Comparison of ENCODE assay signal across 8 mouse cellular contexts in the genomic region with DNA sequence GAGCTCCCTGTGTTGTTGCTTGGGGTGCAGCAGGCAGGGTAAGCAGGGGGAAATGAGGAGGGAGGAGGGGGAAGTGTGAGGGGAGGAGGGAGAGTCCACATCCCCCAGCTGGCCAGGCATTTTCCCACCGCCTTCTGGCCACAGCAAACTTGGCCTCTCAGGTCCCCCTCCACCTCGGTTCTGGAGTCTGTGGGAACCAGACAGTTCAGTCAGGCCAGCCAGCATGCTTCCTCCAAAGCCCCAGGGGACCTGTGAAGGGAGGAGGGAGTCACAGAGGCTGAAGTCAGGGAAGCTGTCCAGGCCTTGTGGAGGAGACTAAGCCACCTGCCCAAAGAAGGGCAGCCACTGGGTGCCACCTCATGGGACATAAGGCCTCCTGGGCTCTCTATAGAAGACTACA. TPM values are rescaled to one million over a fixed set of nuclear protein-coding genes. Genes with fewer than 3 reads are reported as not detected.
DNase-seq lines count a peak whose midpoint lies in the region; ATAC-seq lines count a peak whose summit lies in the region.
"Had no signal": no experiment of that assay in that cellular context is flagged by ENCODE, and none has a peak within 500 bp of the region (broad histone marks: within the 10 kb centered on the region; RNA-seq: fewer than 3 reads in every experiment).

No protein-coding gene starts in this region.

- WGBS in lung, embryonic 15.5 days, result 15% methylated on average over 2 of the region's 2 CpGs
- 25% methylated on average over 2 of the region's 2 CpGs for WGBS in stomach, embryonic 16.5 days

- DNase-seq in lung, postnatal 25 days (ENCODE audit: low spot score), result no peak
- peak; percentile 71 for DNase-seq in gastrocnemius, postnatal 14 days
- peak; percentile 57 to 66 for DNase-seq in heart, postnatal 36 days
- no peak for DNase-seq in spleen, postnatal 10 days (ENCODE audit: low spot score in 2 of 2)
- no peak for DNase-seq in left cerebral cortex, adult 9 months (ENCODE audit: low spot score in 2 of 2)
- DNase-seq: right cerebral cortex, postnatal 14 days had no signal

- H3K9ac ChIP-seq in lung, embryonic 15.5 days, result no peak overlapping the region
- H3K9ac ChIP-seq in stomach, embryonic 16.5 days (ENCODE audit: low read length), result 0 out of 2 replicates have a peak overlapping the region, but pooled peaks have one; percentile 12

- no peak overlapping the region for H3K4me3 ChIP-seq in lung, embryonic 15.5 days
- H3K4me3 ChIP-seq in stomach, embryonic 16.5 days (replicated peaks; ENCODE audit: low read length), result no peak overlapping the region

- peak overlapping the region; percentile 37 for H3K27ac ChIP-seq in lung, embryonic 15.5 days
- peak overlapping the region; percentile 32; the same call in 1 of the 2 replicates for H3K27ac ChIP-seq in stomach, embryonic 16.5 days (ENCODE audit: low read length)

- no peak for ATAC-seq in lung, embryonic 15.5 days (ENCODE audit: borderline replicate concordance, extremely low read depth, low FRiP score, low TSS enrichment)
- no peak for ATAC-seq in stomach, embryonic 16.5 days (ENCODE audit: insufficient read depth, low FRiP score)

- no peaks in the 10 kb centered on the region for H3K9me3 ChIP-seq in lung, embryonic 15.5 days
- H3K9me3 ChIP-seq in stomach, embryonic 16.5 days (replicated peaks; ENCODE audit: control insufficient read depth, low read length), result no peaks in the 10 kb centered on the region

- H3K36me3 ChIP-seq in lung, embryonic 15.5 days, result no peaks in the 10 kb centered on the region
- H3K36me3 ChIP-seq in stomach, embryonic 16.5 days (ENCODE audit: control insufficient read depth, insufficient read depth, low read length), result no peaks in the 10 kb centered on the region

- H3K27me3 ChIP-seq in lung, embryonic 15.5 days, result peaks cover 9% of the 10 kb centered on the region; the same call in 1 of the 2 replicates
- H3K27me3 ChIP-seq in stomach, embryonic 16.5 days (ENCODE audit: control insufficient read depth, insufficient read depth, low read length), result no peaks in the 10 kb centered on the region

- H3K4me1 ChIP-seq in lung, embryonic 15.5 days, result peaks cover 24% of the 10 kb centered on the region
- peaks cover 21% of the 10 kb centered on the region for H3K4me1 ChIP-seq in stomach, embryonic 16.5 days (ENCODE audit: control insufficient read depth, insufficient read depth, low read length)

- intact Hi-C loops in gastrocnemius, postnatal 14 days (cut with DNase I; ENCODE audit: low total_unique reads), result no loop called here
- intact Hi-C loops in heart, postnatal 36 days (cut with DNase I), result no loop called here

- H3K4me2 ChIP-seq in lung, embryonic 15.5 days, result no peak overlapping the region
- peak overlapping the region; percentile 15; the same call in 1 of the 2 replicates for H3K4me2 ChIP-seq in stomach, embryonic 16.5 days (ENCODE audit: low read depth, low read length)

RNA-seq across cellular contexts. Expression of a gene that starts 2.7 kb away (rescaled TPM):
- 7.6 and 8.6 TPM in 2 replicates for polyA plus RNA-seq in lung, embryonic 15.5 days (2015; fragmentation: Nextera tagmentation; extraction: Ambion mirVana)
- 1 to 10 TPM; 4.2 to 5.6 TPM for total RNA-seq in gastrocnemius, postnatal 14 days (2021)
- total RNA-seq in heart, postnatal 36 days (2021), result 1 to 10 TPM; 2.8 to 3.6 TPM
- polyA plus RNA-seq in stomach, embryonic 16.5 days (2015; fragmentation: Nextera tagmentation; extraction: Ambion mirVana), result 4.5 and 5.3 TPM in 2 replicates

RNA-seq across cellular contexts. Expression of a gene that starts 19.1 kb away (rescaled TPM):
- polyA plus RNA-seq in lung, embryonic 15.5 days (2015; fragmentation: Nextera tagmentation; extraction: Ambion mirVana), result 0.05 TPM in 2 replicates
- 100 to 1,000 TPM; 150 to 230 TPM for total RNA-seq in gastrocnemius, postnatal 14 days (2021)
- total RNA-seq in heart, postnatal 36 days (2021), result under 1 TPM in 1 of 2 experiments, not detected in 1; 0.22 TPM
- 0.07 and 1.8 TPM in 2 replicates for polyA plus RNA-seq in stomach, embryonic 16.5 days (2015; fragmentation: Nextera tagmentation; extraction: Ambion mirVana)

RNA-seq across cellular contexts. Expression of a gene that starts 21.2 kb away (rescaled TPM):
- 0.13 and 0.30 TPM in 2 replicates for polyA plus RNA-seq in lung, embryonic 15.5 days (2015; fragmentation: Nextera tagmentation; extraction: Ambion mirVana)
- 1 to 10 TPM in 1 of 2 experiments, under 1 TPM in 1; 0.62 to 3.3 TPM for total RNA-seq in gastrocnemius, postnatal 14 days (2021)
- total RNA-seq in heart, postnatal 36 days (2021), result not detected
- 0.06 and 0.24 TPM in 2 replicates for polyA plus RNA-seq in stomach, embryonic 16.5 days (2015; fragmentation: Nextera tagmentation; extraction: Ambion mirVana)

RNA-seq across cellular contexts. Expression of a gene that starts 32.0 kb away (rescaled TPM):
- polyA plus RNA-seq in lung, embryonic 15.5 days (2015; fragmentation: Nextera tagmentation; extraction: Ambion mirVana), result 0.67 and 1.1 TPM in 2 replicates
- not detected for total RNA-seq in gastrocnemius, postnatal 14 days (2021)
- not detected for total RNA-seq in heart, postnatal 36 days (2021)
- 0.27 TPM in 2 replicates for polyA plus RNA-seq in stomach, embryonic 16.5 days (2015; fragmentation: Nextera tagmentation; extraction: Ambion mirVana)

Comparison
In these comparisons a context has a peak if more than half of its experiments do, and no peak if none do; other contexts are left out.
1. DNase-seq: peak in gastrocnemius, postnatal 14 days (single experiment) and heart, postnatal 36 days (2 of 2); none in lung, postnatal 25 days (single experiment), spleen, postnatal 10 days (0 of 2) and left cerebral cortex, adult 9 months (0 of 2).
2. RNA of a gene that starts 19.1 kb away (total RNA-seq): 150 to 230 TPM in gastrocnemius, postnatal 14 days; 0.22 TPM in heart, postnatal 36 days; every median in the first group is over 100 times any median in the second.